Mouse (Mus musculus) frontal cortex, postnatal 10 days (tissue): ENCODE results near the gene Orm2.
A peak's percentile ranks its signal among the peaks of the same experiment; 100 is the strongest.

ENCODE experiments used
- DNase-seq, 2 experiments: peaks; one replicate each; pipeline ENCODE4 v3.0.0; 2022; ENCODE audit warnings: low spot score in 2 of 2, mixed read lengths in 1 of 2

The Orm2 gene

DNA sequence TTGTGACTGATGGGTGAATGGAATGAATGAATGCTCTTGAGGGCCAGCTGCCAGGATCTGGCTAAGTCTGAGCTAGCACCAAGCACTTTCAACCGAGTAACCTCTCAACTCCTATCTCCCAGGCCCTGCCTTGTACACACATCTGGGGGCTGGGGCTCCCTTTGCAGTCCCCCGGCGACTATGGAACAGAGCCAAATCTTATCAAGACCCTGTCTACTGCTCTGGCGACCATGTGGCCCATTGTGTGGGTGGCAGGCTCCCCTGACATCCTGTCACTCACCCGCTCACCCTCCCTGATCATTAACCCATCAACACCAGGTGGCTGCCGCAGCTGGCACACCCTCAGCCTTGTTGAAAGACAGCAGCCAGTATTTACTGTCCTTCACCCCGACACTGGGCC, 42.8 kb downstream of the Orm2 start:
- peak in 1 of 2 experiments; percentile 27 for DNase-seq

GRCm38 (mm10) chr4:63405683-63406082, 43.4 kb downstream of the Orm2 start:
- no peak for DNase-seq

GRCm38 (mm10) chr4:63408247-63408646, 46.0 kb downstream of the Orm2 start:
- peak in 1 of 2 experiments; percentile 43 for DNase-seq

DNA sequence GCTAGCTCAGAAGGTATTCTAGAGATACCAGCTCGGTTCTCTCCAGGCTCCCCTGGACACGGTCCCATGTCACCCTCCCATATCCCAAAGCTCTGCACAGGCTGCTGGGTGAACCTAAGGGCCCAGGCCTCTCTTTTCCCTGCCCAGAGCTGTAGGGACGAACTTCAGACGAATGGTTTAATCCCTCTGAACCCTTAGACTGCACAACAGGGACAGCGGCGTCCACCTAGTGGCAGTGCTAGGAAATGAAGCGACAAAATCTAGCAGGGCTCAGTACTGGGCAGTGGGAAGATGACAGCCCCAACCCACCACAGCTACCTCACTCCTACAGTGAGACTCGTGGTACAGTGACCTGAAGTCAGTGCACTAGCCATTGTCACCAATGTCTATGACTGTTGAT, 46.4 kb downstream of the Orm2 start:
- DNase-seq: peak in 1 of 2 experiments; percentile 59

DNA sequence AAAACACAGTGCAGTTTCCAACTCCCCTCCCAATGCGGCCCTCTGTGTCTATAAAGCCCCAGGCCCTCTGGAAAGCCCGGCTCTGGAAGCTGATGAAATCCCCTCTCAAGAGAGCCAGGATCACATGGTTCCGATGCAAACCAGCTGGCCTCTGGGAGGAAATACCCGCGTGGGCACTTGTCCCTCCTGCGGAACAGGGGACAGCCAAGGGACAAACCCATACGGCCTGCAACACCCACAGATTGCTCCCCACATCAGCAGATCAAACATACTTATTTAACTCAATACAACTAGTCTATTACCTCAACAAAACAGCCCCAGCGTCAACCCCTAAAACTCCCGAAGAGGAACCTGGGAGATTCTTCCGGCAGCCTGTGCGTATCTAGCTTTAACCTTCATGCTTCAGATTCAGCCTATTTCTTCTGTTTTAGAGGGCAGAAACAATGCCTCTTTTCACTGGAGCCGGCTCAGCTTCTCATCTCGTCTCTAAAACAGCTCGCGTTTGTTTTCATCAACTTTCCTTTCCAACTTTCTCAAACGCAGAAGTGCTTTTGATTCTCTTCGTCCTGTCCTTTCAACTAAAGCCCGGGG, 47.2 kb downstream of the Orm2 start:
- DNase-seq: peak in 1 of 2 experiments; percentile 35

- peak; percentile 64 to 68 for DNase-seq
Measured at GRCm38 (mm10) chr4:63409908-63410582, 47.8 kb downstream of the Orm2 start.

GRCm38 (mm10) chr4:63410583-63410934, 48.3 kb downstream of the Orm2 start:
- DNase-seq: peak; percentile 89 to 93

- DNase-seq: no peak
Measured at GRCm38 (mm10) chr4:63411222-63411621, 49.0 kb downstream of the Orm2 start.

DNA sequence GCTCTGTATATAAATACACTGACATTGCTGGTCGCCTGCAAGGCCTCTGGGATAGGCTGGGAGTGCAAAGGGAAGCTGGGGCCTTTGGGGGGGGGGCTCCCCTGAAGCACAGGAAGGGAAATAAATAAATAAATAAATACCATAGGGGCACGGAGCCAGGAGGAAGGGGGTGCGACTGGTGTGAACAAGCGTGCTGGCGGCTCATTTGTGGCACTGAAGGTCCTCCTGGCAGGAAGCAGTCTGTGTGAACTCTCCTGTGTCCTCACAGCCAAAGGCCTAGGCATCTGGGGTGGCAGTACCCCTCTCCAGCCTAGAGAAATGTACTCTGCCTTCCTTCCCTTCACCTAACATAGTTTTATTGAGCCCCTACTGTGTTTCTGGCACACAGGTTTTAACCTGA, 52.7 kb downstream of the Orm2 start:
- DNase-seq: no peak
